In genomic region chr7:40392699-40393098, GRCm38 (mm10) we compare ENCODE assay signal across 26 mouse cellular contexts.
DNase-seq lines count a peak whose midpoint lies in the region; ATAC-seq and TF ChIP-seq lines count a peak whose summit lies in the region.
"Had no signal": no experiment of that assay in that cellular context is flagged by ENCODE, and none has a peak within 500 bp of the region (broad histone marks: within the 10 kb centered on the region; RNA-seq: fewer than 3 reads in every experiment).

No protein-coding gene starts in this region.

- no peak for DNase-seq in midbrain, embryonic 10.5 days (ENCODE audit: low spot score)
- no peak for DNase-seq in midbrain, postnatal 0 days (ENCODE audit: low spot score)
- no peak for DNase-seq in forebrain, postnatal 0 days
- no peak for DNase-seq in left cerebral cortex, adult 2 months (ENCODE audit: extremely low spot score in 1 of 2, low spot score in 2 of 2)
- DNase-seq in urinary bladder, postnatal 25 days (ENCODE audit: low spot score) = no peak
- DNase-seq: adrenal gland, adult 8-10 months; cerebellum, adult 11-12 months; cerebellum, postnatal 10 days; gastrocnemius, postnatal 14 days; heart, adult 18-20 months; heart, postnatal 14 days; kidney, adult 11 months; kidney, postnatal 36 days; layer of hippocampus, adult 9-11 months; liver, embryonic 13.5 days; lung, embryonic 14.5 days; right cerebral cortex, adult 18-20 months; right cerebral cortex, postnatal 4 days; thymus, adult 18-20 months; thymus, postnatal 4 days had no signal

- ATAC-seq in midbrain, postnatal 0 days (ENCODE audit: low FRiP score) = no peak
- peak; percentile 39 for ATAC-seq in forebrain, embryonic 13.5 days
- ATAC-seq in forebrain, postnatal 0 days = peak; percentile 39; the same call in 1 of the 2 replicates
- no peak for ATAC-seq in midbrain, embryonic 15.5 days (replicated peaks)

- intact Hi-C loops in left cerebral cortex, adult 2 months (cut with DNase I) = loop anchor here (10.0 kb wide), 1 partner anchor 512 kb away; no protein-coding TSS in a partner anchor

- no peak for TF ChIP-seq CTCF in midbrain, postnatal 0 days (IDR thresholded peaks at IDR 0.05)
- no peak for TF ChIP-seq CTCF in forebrain, postnatal 0 days (IDR thresholded peaks at IDR 0.05; ENCODE audit: low read depth)
- no peak for TF ChIP-seq CTCF in left cerebral cortex, adult 2 months (IDR thresholded peaks at IDR 0.05)

- no peak overlapping the region for H3K4me3 ChIP-seq in midbrain, embryonic 10.5 days
- H3K4me3 ChIP-seq in midbrain, postnatal 0 days (ENCODE audit: low read depth, low read length) = no peak overlapping the region
- no peak overlapping the region for H3K4me3 ChIP-seq in forebrain, embryonic 13.5 days
- H3K4me3 ChIP-seq in forebrain, postnatal 0 days (ENCODE audit: low read depth, low read length) = no peak overlapping the region
- H3K4me3 ChIP-seq in midbrain, embryonic 15.5 days = no peak overlapping the region
- no peak overlapping the region for H3K4me3 ChIP-seq in left cerebral cortex, adult 2 months
- H3K4me3 ChIP-seq: embryonic facial prominence, embryonic 10.5 days; heart, embryonic 13.5 days; kidney, embryonic 15.5 days; limb, embryonic 12.5 days; liver, embryonic 13.5 days had no signal

- no peaks in the 10 kb centered on the region for H3K27me3 ChIP-seq in midbrain, embryonic 10.5 days (ENCODE audit: low read depth, poor library complexity, severe bottlenecking)
- H3K27me3 ChIP-seq in midbrain, postnatal 0 days (ENCODE audit: insufficient read depth, low read length) = no peaks in the 10 kb centered on the region
- no peaks in the 10 kb centered on the region for H3K27me3 ChIP-seq in forebrain, embryonic 13.5 days
- H3K27me3 ChIP-seq in forebrain, postnatal 0 days (ENCODE audit: insufficient read depth, low read length) = no peaks in the 10 kb centered on the region
- H3K27me3 ChIP-seq in midbrain, embryonic 15.5 days (replicated peaks) = no peaks in the 10 kb centered on the region
- H3K27me3 ChIP-seq: heart, embryonic 13.5 days; kidney, embryonic 15.5 days; limb, embryonic 12.5 days; liver, embryonic 13.5 days had no signal

- no peak overlapping the region for H3K9ac ChIP-seq in midbrain, postnatal 0 days (replicated peaks; ENCODE audit: low read length, poor library complexity, severe bottlenecking)
- no peak overlapping the region for H3K9ac ChIP-seq in forebrain, embryonic 13.5 days
- no peak overlapping the region for H3K9ac ChIP-seq in forebrain, postnatal 0 days
- H3K9ac ChIP-seq in midbrain, embryonic 15.5 days = no peak overlapping the region
- H3K9ac ChIP-seq: heart, embryonic 13.5 days; kidney, embryonic 15.5 days; limb, embryonic 12.5 days; liver, embryonic 13.5 days; lung, embryonic 14.5 days had no signal

- peaks cover 43% of the 10 kb centered on the region for H3K4me1 ChIP-seq in midbrain, embryonic 10.5 days
- H3K4me1 ChIP-seq in midbrain, postnatal 0 days (ENCODE audit: insufficient read depth, low read length) = peaks cover 5% of the 10 kb centered on the region; the same call in 1 of the 2 replicates
- peaks cover 29% of the 10 kb centered on the region for H3K4me1 ChIP-seq in forebrain, embryonic 13.5 days
- peaks cover 18% of the 10 kb centered on the region for H3K4me1 ChIP-seq in forebrain, postnatal 0 days (ENCODE audit: insufficient read depth)
- peaks cover 24% of the 10 kb centered on the region for H3K4me1 ChIP-seq in midbrain, embryonic 15.5 days
- H3K4me1 ChIP-seq: heart, embryonic 13.5 days; kidney, embryonic 15.5 days; limb, embryonic 12.5 days; liver, embryonic 13.5 days had no signal

- no peaks in the 10 kb centered on the region for H3K36me3 ChIP-seq in midbrain, embryonic 10.5 days
- H3K36me3 ChIP-seq in midbrain, postnatal 0 days (ENCODE audit: insufficient read depth, low read length) = no peaks in the 10 kb centered on the region
- H3K36me3 ChIP-seq in forebrain, embryonic 13.5 days (ENCODE audit: poor library complexity, severe bottlenecking) = no peaks in the 10 kb centered on the region
- H3K36me3 ChIP-seq in forebrain, postnatal 0 days (ENCODE audit: insufficient read depth) = no peaks in the 10 kb centered on the region
- no peaks in the 10 kb centered on the region for H3K36me3 ChIP-seq in midbrain, embryonic 15.5 days (replicated peaks)
- H3K36me3 ChIP-seq: embryonic facial prominence, embryonic 10.5 days; heart, embryonic 13.5 days; kidney, embryonic 15.5 days; limb, embryonic 12.5 days; liver, embryonic 13.5 days had no signal

- H3K9me3 ChIP-seq in midbrain, embryonic 10.5 days (replicated peaks) = no peaks in the 10 kb centered on the region
- H3K9me3 ChIP-seq in midbrain, postnatal 0 days (ENCODE audit: low read length) = no peaks in the 10 kb centered on the region
- no peaks in the 10 kb centered on the region for H3K9me3 ChIP-seq in forebrain, embryonic 13.5 days (replicated peaks)
- H3K9me3 ChIP-seq in forebrain, postnatal 0 days (ENCODE audit: low read length) = no peaks in the 10 kb centered on the region
- no peaks in the 10 kb centered on the region for H3K9me3 ChIP-seq in midbrain, embryonic 15.5 days
- H3K9me3 ChIP-seq: embryonic facial prominence, embryonic 10.5 days; heart, embryonic 13.5 days; kidney, embryonic 15.5 days; limb, embryonic 12.5 days; liver, embryonic 13.5 days had no signal

- H3K4me2 ChIP-seq in midbrain, postnatal 0 days (ENCODE audit: low read depth, low read length, poor library complexity, severe bottlenecking) = no peak overlapping the region
- no peak overlapping the region for H3K4me2 ChIP-seq in forebrain, embryonic 13.5 days
- no peak overlapping the region for H3K4me2 ChIP-seq in forebrain, postnatal 0 days (ENCODE audit: low read depth)
- no peak overlapping the region for H3K4me2 ChIP-seq in midbrain, embryonic 15.5 days
- H3K4me2 ChIP-seq: heart, embryonic 13.5 days; kidney, embryonic 15.5 days; limb, embryonic 12.5 days; liver, embryonic 13.5 days; lung, embryonic 14.5 days had no signal

- H3K27ac ChIP-seq in midbrain, embryonic 10.5 days (replicated peaks) = peak overlapping the region; percentile 83
- no peak overlapping the region for H3K27ac ChIP-seq in midbrain, postnatal 0 days (ENCODE audit: low read depth, low read length)
- peak overlapping the region; percentile 89 for H3K27ac ChIP-seq in forebrain, embryonic 13.5 days
- peak overlapping the region; percentile 78 for H3K27ac ChIP-seq in forebrain, postnatal 0 days (ENCODE audit: low read depth, low read length)
- H3K27ac ChIP-seq in midbrain, embryonic 15.5 days = peak overlapping the region; percentile 59
- H3K27ac ChIP-seq in left cerebral cortex, adult 2 months = no peak overlapping the region
- H3K27ac ChIP-seq: embryonic facial prominence, embryonic 10.5 days; heart, embryonic 13.5 days; kidney, embryonic 15.5 days; limb, embryonic 12.5 days; liver, embryonic 13.5 days had no signal

- 74% methylated on average over 1 of the region's 1 CpGs for WGBS in midbrain, embryonic 10.5 days
- 72% methylated on average over 1 of the region's 1 CpGs for WGBS in midbrain, postnatal 0 days
- WGBS in forebrain, embryonic 13.5 days = 71% methylated on average over 1 of the region's 1 CpGs
- 85% methylated on average over 1 of the region's 1 CpGs for WGBS in forebrain, postnatal 0 days
- 70% methylated on average over 1 of the region's 1 CpGs for WGBS in midbrain, embryonic 15.5 days

Comparison
In these comparisons a context has a peak if more than half of its experiments do, and no peak if none do; other contexts are left out.
1. H3K27ac ChIP-seq: peak in midbrain, embryonic 10.5 days (single experiment), forebrain, embryonic 13.5 days (single experiment), forebrain, postnatal 0 days (single experiment) and midbrain, embryonic 15.5 days (single experiment); none in midbrain, postnatal 0 days (single experiment) and left cerebral cortex, adult 2 months (single experiment).
2. ATAC-seq: peak in forebrain, embryonic 13.5 days (single experiment) and forebrain, postnatal 0 days (single experiment); none in midbrain, postnatal 0 days (single experiment) and midbrain, embryonic 15.5 days (single experiment).